Mouse (Mus musculus) spleen, adult 12 weeks (tissue): ENCODE measurements around the gene Pgap2.

ENCODE experiments used
- DNase-seq: peaks from one replicate; pipeline ENCODE4 v3.0.0; 2022; ENCODE audit warnings: low spot score

Gene Pgap2

GRCm38 (mm10) chr7:102266401-102267042 is 56.5 kb downstream of the Pgap2 start:
- peak; percentile 74 for DNase-seq

DNA sequence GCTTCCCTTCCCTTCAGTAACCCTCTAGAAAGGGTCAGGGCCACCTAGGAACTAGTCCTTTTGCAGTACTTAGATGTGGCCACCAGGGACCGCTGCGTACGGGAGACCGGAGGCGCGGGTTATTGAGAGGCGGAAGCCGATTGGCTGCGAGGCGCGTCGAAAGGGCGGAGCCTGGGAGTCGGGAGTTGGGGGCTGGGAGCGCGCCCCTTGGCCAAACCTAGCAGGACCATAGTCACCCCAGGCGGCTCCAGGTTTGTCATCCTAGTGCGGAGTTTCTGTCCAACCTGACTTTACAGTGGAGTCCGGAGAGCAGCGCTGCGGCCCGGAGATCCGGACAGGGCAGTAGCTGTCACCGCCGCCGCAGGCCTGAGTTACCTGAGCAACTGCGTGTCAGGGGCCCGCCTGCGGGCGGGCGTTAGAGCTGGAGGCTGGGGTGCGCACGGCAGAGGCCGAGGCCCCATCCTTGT is 57.1 kb downstream of the Pgap2 start:
- peak; percentile 95 for DNase-seq

DNA sequence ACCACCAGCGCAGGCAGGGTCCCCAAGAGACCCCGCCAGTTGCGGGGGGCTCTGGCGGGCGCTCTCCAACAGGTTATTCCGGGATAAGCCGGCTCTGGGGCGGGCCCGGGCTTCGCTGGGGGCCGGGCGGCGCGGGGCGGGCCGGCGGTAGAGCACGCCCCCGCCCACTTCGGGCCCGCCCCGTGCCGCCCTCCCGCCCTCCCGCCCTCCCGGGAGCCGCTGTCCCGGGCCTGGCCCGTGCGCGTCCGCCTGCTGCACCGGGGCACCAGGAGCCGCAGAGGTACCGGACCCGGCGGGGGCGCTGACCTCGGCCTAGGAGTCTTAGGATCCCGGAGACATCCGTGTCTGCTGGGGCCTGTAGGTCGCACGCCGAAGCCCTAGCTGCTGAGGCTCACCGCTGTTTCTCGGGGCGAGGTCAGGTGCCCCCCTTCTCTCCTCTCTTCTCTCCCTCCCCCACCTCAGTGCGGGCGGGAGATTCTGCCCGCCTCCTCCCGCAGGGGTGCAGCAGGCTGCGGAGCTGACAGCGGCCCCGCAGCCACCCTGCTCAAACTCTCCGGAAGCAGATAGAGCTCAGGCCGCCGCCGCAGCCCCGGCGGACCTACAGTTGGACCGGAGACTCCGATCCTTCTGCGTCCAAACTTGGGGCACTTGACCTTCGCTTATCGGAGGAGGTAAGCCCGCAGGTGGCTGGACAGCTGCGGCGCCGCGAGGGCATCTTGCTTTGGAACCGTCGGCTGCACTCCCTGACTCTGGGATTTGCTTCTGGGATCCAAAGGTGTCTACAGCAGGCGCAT is 57.8 kb downstream of the Pgap2 start, which contains the start of gene Stim1:
Stim1 (plus strand) TSS at position 206 of the 794 bp plus-strand sequence.
- peak; percentile 71 for DNase-seq

- no peak for DNase-seq
These were observed 58.4 kb downstream of the Pgap2 start for GRCm38 (mm10) chr7:102268395-102268748.

- no peak for DNase-seq
These were observed 62.5 kb downstream of the Pgap2 start for GRCm38 (mm10) chr7:102272422-102272948.

- no peak for DNase-seq
These were observed 71.4 kb downstream of the Pgap2 start for GRCm38 (mm10) chr7:102281403-102281802.

GRCm38 (mm10) chr7:102282261-102282660 is 72.3 kb downstream of the Pgap2 start:
- DNase-seq: no peak
